Mouse (Mus musculus) testis, postnatal 10 days (tissue): Measurements from ENCODE around the gene Col5a2.
"Not testable (repeated sequence)": the region's sequence is repeated elsewhere in the genome, so short reads cannot be mapped to it uniquely, and the experiment has no call there.

ENCODE experiments used
- DNase-seq: peaks from one replicate; pipeline ENCODE4 v3.0.0; 2021; ENCODE audit warnings: low spot score

Gene Col5a2

DNA sequence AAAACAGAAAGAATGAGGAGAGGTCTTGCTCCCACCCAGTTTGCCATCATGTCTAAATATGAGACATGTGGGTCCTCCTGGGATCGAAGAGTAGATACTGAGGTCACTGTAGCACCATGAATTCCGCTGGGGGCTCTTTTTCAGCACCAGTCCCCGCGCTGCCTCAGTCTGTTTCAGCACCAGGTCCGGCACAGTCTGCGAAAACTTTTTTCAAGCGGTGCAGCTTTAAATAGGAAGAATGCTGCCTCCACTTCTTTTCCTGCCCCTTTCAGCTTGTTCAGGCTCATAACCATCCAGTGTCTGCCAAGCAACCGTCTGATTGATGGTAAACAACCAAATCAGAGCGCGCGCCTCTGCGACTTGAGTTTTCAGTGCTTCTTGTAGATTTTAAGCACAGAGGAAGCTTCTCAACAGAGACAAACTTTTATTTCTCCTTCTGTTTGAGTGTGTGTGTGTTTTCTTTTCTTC, at the start of gene Col5a2:
TSS of gene Col5a2 (minus strand) at position 418 of the 468 bp plus-strand sequence.
- DNase-seq = peak; percentile 56

DNA sequence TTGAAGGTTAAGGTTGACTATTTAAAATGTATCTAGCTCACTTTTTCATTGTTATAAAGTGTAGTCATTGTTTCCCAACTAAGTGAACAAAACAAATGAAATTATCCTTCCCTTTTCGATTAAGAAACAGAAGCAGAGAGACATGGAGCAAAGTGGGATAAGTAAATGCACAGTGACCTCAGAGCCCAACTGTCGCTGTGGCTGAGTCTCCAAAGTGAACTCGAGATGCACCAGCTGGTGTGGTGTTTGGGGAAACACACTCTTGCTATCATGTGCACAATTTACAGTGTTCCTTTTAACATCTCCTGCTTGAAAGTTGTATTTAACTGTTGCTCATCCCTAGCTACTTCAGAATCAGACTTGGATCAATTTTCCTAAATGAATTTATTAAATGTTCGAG, 47.4 kb upstream of the Col5a2 start:
- DNase-seq = no peak

DNA sequence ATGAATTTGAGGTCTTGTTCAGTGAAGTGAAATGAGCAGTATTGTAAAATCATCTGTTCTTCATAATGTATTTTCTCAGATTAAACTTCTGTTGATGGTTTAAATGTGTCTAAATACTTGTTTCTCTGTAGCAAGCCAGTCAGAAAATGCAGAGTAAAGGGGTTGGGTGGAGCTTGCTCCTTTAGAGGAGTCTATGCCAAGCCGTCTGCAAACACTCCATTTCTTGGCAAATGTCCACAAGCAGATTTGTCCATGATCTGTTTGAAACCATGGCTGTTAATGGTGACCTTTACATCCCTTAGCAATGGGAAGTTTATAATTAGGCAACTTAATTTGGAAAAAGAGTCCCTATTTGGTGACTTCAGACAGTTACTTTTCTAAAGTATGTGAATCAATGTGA, 38.8 kb upstream of the Col5a2 start:
- DNase-seq = peak; percentile 45

DNA sequence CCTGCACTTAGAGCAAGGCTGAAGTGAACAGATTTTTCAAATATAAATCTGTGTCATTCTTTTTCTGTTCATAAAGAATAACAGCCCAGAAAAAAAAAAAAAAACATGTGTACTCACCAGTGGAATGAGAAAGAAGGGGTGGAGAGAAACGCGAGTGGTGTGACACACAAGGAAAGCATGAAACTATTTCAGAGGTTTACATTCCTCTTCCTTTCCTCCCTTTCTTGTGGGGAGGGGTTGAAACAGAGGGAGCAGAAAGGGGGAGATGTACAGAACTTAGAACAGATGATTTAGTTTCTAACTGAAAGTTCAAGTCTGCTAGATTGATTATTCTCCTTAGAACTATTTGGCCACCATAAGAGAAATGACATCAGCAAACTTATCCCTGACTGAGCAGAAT, 38.1 kb upstream of the Col5a2 start:
- no peak for DNase-seq

DNA sequence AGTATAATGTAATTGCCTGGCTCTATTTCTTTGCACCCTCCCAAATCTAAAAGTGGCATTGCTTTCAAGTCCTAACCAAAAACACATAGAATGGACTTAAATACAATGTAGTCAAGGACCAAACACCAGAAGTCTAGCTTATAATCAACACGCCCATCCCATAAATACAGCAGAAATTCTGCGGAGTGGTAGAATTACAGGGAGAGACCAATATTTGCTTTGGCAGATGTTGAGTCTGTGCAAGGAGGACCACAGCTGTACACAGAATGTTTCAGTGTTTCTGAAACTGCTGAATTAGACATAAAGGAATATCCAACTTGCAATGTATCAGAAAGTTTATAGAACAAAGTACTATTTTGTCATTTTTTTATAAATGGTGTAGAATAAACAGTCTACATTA, 28.4 kb upstream of the Col5a2 start:
- DNase-seq = no peak

DNA sequence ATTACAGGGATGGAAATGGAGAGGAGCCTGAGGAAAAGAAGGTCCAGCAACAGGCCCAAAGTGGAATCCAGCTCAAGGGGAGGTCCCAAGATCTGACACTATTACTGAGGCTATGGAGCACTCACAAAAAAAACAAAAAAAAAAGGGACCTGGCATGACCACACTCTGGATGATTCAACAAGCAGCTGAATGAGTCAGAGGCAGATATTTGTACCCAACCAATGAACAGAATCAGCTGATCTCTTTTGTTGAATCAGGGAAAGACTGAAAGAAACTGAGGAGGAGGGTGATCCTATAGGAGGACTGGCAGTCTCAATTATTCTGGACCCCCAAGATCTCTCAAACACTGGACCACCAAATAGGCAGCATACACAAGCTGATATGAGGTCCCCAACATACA, 24.4 kb upstream of the Col5a2 start:
- not testable (repeated sequence) for DNase-seq

DNA sequence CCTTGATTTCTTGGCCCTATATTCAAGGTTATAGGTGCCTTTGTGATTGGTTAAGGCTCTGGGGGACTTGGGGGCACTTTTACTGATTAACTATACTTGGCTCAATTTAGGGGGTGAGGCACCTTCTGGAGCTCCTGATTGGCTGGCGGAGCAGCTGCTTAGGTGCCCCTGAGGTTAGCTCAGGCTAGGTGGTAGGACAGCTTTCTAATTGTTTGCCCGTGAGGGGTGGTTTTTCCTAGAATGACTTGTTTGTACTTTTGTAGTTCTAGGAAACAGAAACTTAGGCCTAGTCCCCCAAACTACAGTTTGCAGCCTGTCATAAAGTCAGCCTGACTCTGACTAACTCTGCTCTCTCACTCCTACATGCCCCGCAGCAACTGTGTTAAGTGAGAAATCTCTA, 20.5 kb upstream of the Col5a2 start:
- no peak for DNase-seq

DNA sequence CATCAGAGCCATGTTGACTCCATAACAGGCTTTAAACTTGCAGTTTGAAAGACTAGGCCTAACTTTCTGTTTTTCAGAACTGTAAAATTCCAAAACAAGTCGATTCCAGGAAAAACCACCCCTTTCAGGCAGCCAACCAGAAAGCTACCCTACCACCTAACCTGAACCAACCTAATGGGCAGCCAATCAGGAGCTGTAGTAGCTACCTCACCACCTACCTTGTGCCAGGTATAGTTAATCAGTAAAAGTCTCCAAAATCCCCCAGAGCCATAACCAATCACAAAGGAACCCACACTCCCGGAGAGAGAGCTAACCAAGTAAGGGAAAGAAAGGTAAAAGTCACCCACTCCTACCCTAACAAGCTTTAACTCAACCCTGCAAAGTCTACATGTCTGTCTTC, 18.4 kb upstream of the Col5a2 start:
- DNase-seq = no peak

DNA sequence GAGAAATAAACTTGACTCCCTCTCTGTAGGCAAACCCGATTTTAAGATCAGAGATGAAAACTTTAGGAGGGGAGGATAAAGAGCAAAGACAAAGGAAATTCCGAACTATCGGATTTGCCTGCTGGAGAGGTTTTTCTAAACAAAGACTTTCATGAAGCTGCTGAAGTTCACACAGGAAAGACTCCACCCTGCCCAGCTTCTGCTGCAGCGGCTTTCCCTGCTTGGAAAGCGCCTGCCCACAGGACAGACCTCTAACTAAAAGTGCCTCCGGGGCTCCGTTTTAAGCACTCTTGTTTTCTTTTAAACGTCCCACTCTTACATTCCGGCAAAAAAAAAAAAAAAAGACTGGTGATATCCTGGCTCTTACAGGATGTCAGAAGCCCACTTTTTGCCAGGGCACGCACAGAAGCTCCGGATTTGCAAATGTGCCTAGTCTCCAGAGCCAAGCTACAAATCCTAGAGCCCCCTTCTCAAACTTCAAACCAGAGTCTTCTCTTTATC, 791 bp downstream of the Col5a2 start:
- peak; percentile 44 for DNase-seq

DNA sequence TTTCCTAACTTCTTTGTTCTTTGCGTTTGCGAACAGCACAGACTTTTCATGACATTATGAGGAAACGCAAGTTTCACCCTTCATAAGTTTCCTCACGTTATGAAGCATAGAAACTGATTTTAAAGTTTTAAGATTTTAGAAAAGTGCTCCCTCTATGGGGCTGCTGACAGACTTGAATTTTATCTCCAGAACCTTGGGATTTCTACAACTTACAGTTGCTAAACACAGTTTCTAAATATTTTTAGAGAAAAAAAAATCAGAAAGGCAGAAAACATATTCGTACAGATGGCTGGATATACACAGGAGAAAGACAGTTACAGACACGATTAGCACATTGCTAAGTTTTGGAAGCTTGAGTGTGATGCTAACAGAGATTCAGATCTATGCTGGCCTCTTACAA, 1.6 kb downstream of the Col5a2 start:
- no peak for DNase-seq

DNA sequence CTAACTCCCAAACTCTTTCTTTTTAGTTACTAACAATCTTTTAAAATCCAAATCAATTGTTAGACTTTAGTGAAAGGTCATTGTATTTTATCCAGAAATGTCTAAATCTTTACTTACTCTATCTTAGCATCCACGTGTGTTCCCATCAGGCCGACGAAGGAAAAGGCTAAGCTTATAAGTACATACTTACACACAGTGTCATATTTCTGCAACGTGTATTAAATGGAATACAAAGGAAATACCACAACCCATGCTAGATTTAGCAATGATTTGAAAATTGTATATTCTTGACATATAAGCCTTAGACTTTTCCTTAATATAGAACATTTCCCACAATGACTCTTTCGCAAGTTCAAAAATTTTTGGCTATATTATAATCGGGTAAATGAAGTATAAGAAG, 2.6 kb downstream of the Col5a2 start:
- DNase-seq = no peak

DNA sequence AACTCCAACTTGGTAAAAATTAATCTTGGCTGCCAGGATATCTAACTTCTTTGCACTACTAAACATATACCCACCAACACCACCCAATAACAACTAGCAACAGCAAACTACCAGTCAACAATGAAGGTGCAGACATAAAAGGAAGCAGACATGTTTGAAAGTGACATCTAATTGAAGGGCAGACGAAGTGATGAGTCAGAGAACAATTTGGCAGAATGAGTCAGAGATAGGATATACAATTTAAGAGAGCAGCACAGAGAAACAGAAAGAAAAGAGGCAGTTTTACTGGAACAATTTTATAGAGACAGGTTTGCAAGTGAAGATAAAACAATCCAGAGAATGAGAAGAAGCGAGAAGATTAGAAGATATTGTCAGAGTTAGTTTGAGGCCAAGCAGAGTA, 8.1 kb downstream of the Col5a2 start:
- DNase-seq = no peak

DNA sequence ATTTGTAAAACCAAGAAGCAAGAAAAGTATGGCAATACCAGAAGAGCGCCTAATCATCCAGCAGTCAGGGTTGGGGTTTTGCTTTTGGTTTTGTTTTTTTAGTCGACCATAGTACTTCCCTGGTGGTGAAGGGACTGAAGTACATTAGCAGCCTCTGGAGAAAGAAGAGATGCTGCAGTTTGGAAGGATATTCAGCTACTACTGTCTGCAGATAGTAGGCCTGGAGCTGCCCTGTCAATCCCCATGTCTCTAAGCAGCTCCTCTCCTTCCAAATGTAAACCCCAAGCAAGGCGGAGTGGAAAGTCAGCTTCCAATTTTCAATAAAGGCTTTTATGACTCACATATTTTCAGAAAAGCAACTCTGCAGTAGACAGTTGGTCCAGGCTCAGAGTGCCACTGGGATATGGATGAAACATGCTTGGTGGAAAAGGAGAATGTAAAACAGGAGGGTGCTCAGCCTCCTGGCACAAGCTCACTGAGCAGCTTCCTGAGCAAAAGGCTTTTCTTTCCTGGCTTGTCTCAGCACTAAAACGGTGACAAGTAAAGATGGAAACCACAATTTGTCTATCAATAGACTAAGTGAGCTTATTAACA, 10.9 kb downstream of the Col5a2 start:
- DNase-seq = no peak

DNA sequence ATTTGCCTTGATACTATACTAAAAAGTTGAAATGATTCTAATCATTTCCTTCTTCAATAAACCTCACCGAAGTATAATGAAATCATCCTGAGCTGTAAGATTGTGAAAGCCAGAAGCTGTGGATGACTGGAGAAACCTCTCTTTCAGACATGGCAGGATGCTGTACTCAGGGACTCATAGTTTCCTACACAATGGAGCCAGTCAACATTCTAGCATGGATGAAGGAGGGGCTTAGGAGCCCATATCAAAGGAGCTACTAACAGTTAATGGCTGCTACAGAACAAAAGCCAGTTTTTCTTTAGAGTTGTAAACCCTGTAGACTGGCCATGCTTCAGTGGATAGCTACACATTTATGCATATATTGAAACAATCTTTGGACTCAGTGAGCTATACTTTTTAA, 12.6 kb downstream of the Col5a2 start:
- DNase-seq = no peak

DNA sequence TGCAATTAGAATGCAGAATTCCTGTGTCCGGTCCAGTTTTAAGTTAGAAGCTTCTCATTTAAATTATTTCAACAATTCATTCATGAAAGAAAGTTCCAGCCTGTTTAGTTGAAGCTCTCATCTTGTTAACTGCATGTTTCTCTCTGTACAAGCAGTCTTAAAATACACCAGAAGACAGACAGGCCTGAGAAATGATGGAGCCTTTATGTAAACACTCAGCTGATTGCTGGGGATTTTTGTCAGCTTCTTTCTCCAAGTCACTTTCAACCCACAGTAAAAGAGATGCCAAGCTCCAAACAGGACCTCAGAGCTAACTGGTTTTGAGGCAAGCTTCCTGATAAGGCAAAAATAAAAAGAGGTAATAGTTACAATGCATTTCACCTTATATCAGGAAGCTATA, 14.8 kb downstream of the Col5a2 start:
- no peak for DNase-seq

DNA sequence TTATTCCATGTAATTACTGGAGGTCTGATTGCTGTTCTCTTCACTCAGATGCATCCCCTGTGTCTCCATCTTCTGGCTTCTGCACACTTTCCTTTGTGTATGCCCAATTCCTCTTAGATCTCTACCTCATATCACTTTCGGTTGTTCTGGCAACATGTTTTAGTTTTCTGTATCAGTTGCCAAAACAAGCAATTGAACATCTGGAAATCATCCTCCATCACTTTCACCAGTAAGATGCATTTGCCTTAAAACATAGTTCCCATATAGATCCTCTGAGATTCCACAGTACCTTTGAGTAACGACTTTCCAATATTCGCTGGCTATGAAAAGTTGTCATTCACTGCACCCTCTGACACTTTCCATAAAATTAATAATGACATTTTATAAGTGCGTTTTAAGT, 20.1 kb downstream of the Col5a2 start:
- no peak for DNase-seq

DNA sequence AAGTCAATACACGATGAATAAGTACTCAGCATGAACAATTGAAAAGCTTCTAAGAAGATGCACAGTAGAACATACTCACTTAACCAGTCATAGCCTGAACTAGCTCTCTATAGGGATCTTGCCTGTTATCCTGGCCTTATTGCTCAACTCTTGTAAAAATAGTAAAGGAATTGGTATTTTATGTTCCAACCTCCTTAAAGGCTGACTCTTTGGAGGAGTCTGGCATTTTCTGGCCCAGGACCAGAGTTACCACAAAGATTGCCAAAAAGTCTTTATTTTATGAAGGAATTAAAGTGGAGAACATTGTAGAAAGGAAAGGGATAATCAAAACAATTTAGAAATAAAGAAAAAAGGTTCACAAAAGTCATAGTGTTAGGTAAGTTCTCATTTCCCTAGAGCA, 21.2 kb downstream of the Col5a2 start:
- no peak for DNase-seq

DNA sequence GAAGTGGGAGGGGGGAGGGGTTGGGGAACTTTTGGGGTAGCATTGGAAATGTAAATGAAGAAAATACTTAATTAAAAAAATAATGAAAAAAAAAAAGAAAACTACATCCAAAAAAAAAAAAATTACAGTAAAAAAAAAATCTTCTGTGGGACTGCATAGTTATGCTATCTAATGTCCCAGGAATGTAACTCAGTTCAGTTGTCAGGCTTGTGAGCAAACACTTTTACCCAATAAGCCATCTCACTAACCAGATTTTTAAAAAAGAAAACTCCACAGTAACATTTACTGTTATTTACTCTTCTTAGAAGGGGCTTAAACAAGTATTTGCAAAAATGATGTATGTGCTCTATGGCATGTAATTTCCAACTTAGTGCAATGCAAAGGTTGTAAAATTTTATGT, 24.0 kb downstream of the Col5a2 start:
- DNase-seq = no peak

DNA sequence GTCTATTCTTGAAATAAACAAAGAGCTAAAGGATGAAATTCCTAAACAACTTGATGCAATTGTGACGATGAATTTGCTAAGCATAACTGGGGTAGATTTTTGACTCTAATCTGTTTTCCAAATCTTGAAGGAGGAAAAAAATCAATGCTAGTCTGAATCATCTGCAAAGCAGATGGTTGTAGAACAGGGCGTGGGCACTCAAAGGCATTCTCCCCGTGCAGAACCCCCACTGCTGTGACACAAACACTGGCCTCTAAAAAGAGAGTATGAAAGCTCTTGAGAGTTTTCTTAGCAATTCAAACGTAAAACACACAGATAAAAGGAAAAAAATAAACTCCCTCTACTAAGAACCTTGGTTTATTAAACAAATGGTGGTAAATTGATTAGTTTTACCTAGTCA, 30.3 kb downstream of the Col5a2 start:
- DNase-seq = no peak

DNA sequence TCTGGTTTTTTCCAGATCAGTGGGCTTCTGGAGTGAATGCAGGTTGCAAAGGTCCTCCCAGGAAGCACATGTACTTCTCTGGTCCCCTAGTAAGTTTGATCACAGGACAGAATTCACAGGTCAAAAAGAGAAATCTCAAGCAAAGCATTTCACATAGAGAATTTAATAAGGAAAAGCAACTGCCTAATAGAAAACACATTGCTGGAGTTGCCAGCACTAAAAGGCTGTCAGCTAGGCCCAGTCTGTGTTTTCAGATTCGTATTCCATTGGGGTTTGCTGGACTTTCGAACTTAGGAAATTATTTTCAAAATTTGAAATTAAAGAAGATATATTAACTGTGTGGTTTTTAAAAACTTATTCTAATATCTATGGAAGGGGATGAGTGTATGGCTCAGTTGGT, 42.3 kb downstream of the Col5a2 start:
- DNase-seq = no peak

DNA sequence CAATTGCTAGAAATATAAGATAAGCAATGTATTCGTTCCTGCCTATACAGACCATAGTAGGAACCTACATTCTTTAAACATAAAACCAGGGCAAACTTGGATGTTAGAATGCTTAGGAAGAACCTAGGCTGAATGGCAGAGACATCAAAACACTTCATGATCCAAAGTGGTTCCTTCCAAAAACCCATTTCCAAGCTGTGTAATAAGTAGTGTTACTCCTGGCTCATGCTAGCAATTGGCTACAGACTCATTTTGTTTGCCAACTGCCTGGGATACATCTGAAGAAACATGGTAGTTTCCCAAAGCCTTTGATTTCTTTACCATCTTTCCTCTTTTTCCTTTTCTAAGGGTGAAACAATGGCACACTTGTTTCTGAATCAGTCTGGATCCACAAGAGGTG, 47.3 kb downstream of the Col5a2 start:
- no peak for DNase-seq

DNA sequence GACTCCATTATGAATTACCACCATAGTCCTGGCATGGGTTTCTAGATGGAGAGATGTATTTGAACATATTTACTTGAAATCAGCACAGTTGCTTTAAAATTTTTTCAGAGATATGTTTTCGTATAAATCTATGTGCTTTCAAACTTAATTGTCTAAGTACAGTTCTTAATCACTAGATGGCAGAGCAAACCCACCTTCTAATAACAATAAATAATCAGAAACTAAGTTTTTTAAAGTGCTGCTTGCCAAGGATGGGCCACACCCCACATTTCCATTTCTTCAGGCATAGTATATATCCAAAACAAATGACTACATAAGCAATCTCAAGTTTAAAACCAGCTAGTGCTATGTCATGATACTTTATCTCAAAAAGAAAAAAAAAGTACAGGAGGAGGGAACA, 54.2 kb downstream of the Col5a2 start:
- DNase-seq = no peak

DNA sequence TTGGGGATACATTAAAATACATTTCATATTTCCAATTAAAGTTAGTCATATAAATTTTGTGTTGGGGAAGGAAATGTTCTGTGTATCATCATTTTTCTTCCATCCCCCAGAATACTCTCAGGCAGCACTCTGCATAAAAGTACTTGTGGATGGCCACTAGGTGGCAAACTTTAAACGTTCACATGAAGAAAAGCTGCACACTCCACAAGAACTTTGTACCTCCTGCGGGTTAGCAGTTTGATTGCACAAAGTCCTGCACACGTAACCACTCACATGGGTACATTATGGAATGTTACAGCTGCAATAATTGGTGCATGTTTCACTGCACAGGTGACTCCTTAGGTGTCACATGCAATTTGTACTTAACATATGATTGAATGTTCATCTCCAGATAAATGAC, 71.2 kb downstream of the Col5a2 start:
- DNase-seq = no peak

DNA sequence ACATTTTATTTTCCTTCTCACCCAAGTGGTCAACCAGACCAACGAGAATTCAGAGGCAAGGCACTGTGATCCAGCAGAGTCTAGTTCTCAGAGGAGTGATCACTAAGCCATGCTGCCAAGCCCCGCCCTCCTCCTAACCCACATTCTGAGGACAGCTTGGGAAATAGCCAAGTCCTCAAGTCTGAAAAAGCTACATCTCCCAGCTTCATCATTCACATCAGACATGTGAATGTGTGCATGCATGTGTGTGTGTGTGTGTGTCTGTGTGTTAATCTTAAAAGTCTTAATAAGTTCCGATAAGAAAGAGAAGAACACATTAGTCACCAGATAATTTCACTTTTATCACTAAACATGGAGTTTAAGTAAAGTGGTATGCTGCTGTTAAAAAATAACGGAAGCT, 72.6 kb downstream of the Col5a2 start:
- peak; percentile 57 for DNase-seq

DNA sequence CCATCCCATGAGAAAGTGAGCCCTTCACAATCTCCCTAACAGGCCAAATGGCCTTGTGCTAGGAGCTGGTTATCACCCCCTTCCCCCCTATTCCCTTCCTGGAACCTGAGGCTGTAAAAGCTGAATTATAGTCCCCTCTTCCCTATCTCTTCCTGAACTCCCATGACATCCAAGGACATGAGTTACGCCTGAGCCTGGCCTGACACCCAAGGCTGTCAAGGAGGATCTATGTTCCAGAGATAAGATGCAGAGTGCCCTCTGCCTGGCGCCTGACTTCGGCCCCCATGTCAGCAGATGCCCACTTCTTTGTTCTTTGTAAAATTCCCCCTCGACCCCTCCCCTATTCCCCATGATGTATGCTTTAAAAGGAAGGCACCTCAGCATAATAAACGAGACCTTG, 73.9 kb downstream of the Col5a2 start:
- DNase-seq = not testable (repeated sequence)
